ENCODE assay signal across 8 mouse cellular contexts in genomic region chr11:47379630-47379958, GRCm38 (mm10).
DNase-seq lines count a peak whose midpoint lies in the region; ATAC-seq lines count a peak whose summit lies in the region.

No protein-coding gene starts in this region.

- DNase-seq in kidney, postnatal 25 days: no peak
- DNase-seq in embryonic facial prominence, embryonic 14.5 days (ENCODE audit: low spot score): no peak
- DNase-seq in intestine, embryonic 14.5 days (ENCODE audit: low spot score): no peak
- DNase-seq in c-Kit-positive CD71-positive TER-119-positive erythroid progenitor cells, embryonic 14.5 days (ENCODE audit: low spot score): no peak
- no peak for DNase-seq in gastrocnemius, adult 18-20 months (ENCODE audit: low spot score)
- no peak for DNase-seq in adipocyte (ENCODE audit: low spot score)

- H3K4me3 ChIP-seq in kidney, embryonic 15.5 days (replicated peaks): peak overlapping the region; percentile 44; the same call in 1 of the 2 replicates
- H3K4me3 ChIP-seq in embryonic facial prominence, embryonic 14.5 days (ENCODE audit: low read depth, low read length): peak overlapping the region; percentile 46
- peak overlapping the region; percentile 41 for H3K4me3 ChIP-seq in intestine, embryonic 14.5 days (ENCODE audit: low read depth, low read length)
- H3K4me3 ChIP-seq in neural tube, embryonic 12.5 days: no peak overlapping the region

- no peaks in the 10 kb centered on the region for H3K9me3 ChIP-seq in kidney, embryonic 15.5 days (replicated peaks)
- no peaks in the 10 kb centered on the region for H3K9me3 ChIP-seq in embryonic facial prominence, embryonic 14.5 days (ENCODE audit: control insufficient read depth, low read length)
- H3K9me3 ChIP-seq in intestine, embryonic 14.5 days (ENCODE audit: control insufficient read depth, low read length): no peaks in the 10 kb centered on the region
- H3K9me3 ChIP-seq in neural tube, embryonic 12.5 days: no peaks in the 10 kb centered on the region

- peak overlapping the region; percentile 76 for H3K4me2 ChIP-seq in kidney, embryonic 15.5 days
- H3K4me2 ChIP-seq in embryonic facial prominence, embryonic 14.5 days (ENCODE audit: low read depth, low read length): peak overlapping the region; percentile 68
- peak overlapping the region; percentile 67 for H3K4me2 ChIP-seq in intestine, embryonic 14.5 days (ENCODE audit: low read length)
- peak overlapping the region; percentile 54 for H3K4me2 ChIP-seq in neural tube, embryonic 12.5 days (replicated peaks)

- H3K9ac ChIP-seq in kidney, embryonic 15.5 days: peak overlapping the region; percentile 43
- H3K9ac ChIP-seq in embryonic facial prominence, embryonic 14.5 days (ENCODE audit: low read depth, low read length): peak overlapping the region; percentile 77; the same call in 1 of the 2 replicates
- peak overlapping the region; percentile 58 for H3K9ac ChIP-seq in intestine, embryonic 14.5 days (ENCODE audit: low read length)
- H3K9ac ChIP-seq in neural tube, embryonic 12.5 days: no peak overlapping the region; the same call in 1 of the 2 replicates

- H3K27ac ChIP-seq in kidney, embryonic 15.5 days: peak overlapping the region; percentile 82
- H3K27ac ChIP-seq in embryonic facial prominence, embryonic 14.5 days (replicated peaks; ENCODE audit: low read depth, low read length): peak overlapping the region; percentile 97
- peak overlapping the region; percentile 80 for H3K27ac ChIP-seq in intestine, embryonic 14.5 days (ENCODE audit: low read depth)
- H3K27ac ChIP-seq in neural tube, embryonic 12.5 days: no peak overlapping the region

- WGBS in kidney, embryonic 15.5 days: 34% methylated on average over 4 of the region's 4 CpGs
- WGBS in embryonic facial prominence, embryonic 14.5 days: 10% methylated on average over 4 of the region's 4 CpGs
- WGBS in intestine, embryonic 14.5 days: 24% methylated on average over 4 of the region's 4 CpGs
- 50% methylated on average over 4 of the region's 4 CpGs for WGBS in neural tube, embryonic 12.5 days

- H3K4me1 ChIP-seq in kidney, embryonic 15.5 days: peaks cover 20% of the 10 kb centered on the region
- H3K4me1 ChIP-seq in embryonic facial prominence, embryonic 14.5 days (ENCODE audit: control insufficient read depth, insufficient read depth, low read length): peaks cover 23% of the 10 kb centered on the region
- H3K4me1 ChIP-seq in intestine, embryonic 14.5 days (replicated peaks; ENCODE audit: control insufficient read depth, insufficient read depth, low read length): no peaks in the 10 kb centered on the region; the same call in 1 of the 2 replicates
- H3K4me1 ChIP-seq in neural tube, embryonic 12.5 days: no peaks in the 10 kb centered on the region

- no peak for ATAC-seq in kidney, embryonic 15.5 days (replicated peaks; ENCODE audit: low FRiP score)
- peak; percentile 34 for ATAC-seq in embryonic facial prominence, embryonic 14.5 days (ENCODE audit: low read depth)
- ATAC-seq in intestine, embryonic 14.5 days (replicated peaks; ENCODE audit: low FRiP score, low TSS enrichment, low read depth): no peak
- ATAC-seq in neural tube, embryonic 12.5 days (ENCODE audit: low FRiP score, low read depth): 0 out of 2 replicates have a peak, but pooled peaks have one; percentile 7

- no peaks in the 10 kb centered on the region for H3K27me3 ChIP-seq in kidney, embryonic 15.5 days
- no peaks in the 10 kb centered on the region for H3K27me3 ChIP-seq in embryonic facial prominence, embryonic 14.5 days (replicated peaks; ENCODE audit: control insufficient read depth, insufficient read depth, low read length)
- no peaks in the 10 kb centered on the region for H3K27me3 ChIP-seq in intestine, embryonic 14.5 days (replicated peaks; ENCODE audit: control insufficient read depth, insufficient read depth, low read length)
- no peaks in the 10 kb centered on the region for H3K27me3 ChIP-seq in neural tube, embryonic 12.5 days (replicated peaks)

- no peaks in the 10 kb centered on the region for H3K36me3 ChIP-seq in kidney, embryonic 15.5 days
- no peaks in the 10 kb centered on the region for H3K36me3 ChIP-seq in embryonic facial prominence, embryonic 14.5 days (ENCODE audit: control insufficient read depth, insufficient read depth, low read length)
- H3K36me3 ChIP-seq in intestine, embryonic 14.5 days (ENCODE audit: control insufficient read depth, insufficient read depth, low read length): no peaks in the 10 kb centered on the region
- no peaks in the 10 kb centered on the region for H3K36me3 ChIP-seq in neural tube, embryonic 12.5 days

Comparison
In these comparisons a context has a peak if more than half of its experiments do, and no peak if none do; other contexts are left out.
1. ATAC-seq: peak in embryonic facial prominence, embryonic 14.5 days (single experiment) and neural tube, embryonic 12.5 days (single experiment); none in kidney, embryonic 15.5 days (single experiment) and intestine, embryonic 14.5 days (single experiment).
2. Peak in every context shown above with its lines, with median percentiles within 50 percentile points of each other: H3K4me2 ChIP-seq.